Mouse (Mus musculus) heart, postnatal 4 days (tissue): Measurements from ENCODE around the gene Scgb3a1. TPM values are rescaled to one million over a fixed set of nuclear protein-coding genes. Genes with fewer than 3 reads are reported as not detected.
A peak's percentile ranks its signal among the peaks of the same experiment; 100 is the strongest.

ENCODE experiments used
- DNase-seq: peaks from one replicate; pipeline ENCODE4 v3.0.0; 2021
- total RNA-seq, 2 experiments: library from RNA; stranded (reverse); gene quantifications; 2 replicates each; pipeline ENCODE4 v1.2.3; 2021

Gene Scgb3a1
- total RNA-seq, result not detected

- no peak for DNase-seq
Observed at GRCm38 (mm10) chr11:49663310-49663709, at the start of gene Scgb3a1. Scgb3a1 (plus strand) TSS chr11:49663610.

DNA sequence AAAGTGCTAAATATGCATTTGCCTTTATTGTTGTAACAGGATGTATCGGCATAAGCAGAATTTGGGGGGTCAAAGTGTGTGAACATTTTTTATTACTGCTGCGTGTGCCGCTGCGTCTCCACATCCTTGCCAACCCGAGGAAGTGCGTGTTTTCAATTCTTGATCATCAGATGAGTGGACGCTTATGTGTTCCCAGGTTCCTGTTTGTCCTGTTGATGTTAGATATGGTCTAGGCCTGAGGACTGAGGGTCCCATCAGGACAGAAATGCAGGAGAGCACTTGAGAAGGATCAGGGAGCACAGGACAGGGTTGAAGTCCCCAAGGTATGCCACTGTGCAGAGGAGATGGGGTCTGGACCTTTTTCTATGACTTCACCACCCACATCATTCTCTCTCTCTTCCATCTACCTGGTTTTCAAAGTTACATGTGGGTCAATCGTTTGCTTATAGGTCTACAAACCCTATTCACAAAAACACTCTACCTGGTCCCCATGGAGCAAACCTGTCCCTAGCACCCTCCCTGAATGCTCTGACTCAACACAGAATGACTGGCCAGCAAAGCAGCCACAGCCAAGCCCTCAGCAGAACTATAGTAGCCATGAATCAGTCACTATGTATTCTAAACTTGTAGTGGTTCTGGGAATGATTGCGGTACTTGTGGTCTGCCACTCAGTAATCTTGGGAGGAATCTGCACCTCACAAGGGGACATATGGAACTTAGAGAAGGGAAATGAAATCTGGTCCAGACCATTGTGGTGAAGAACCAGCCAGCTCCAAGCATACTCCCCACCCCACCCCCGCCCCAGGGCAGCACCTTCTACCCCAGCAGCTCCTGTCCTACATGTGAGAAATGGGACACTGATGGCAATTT lies 47.3 kb upstream of the Scgb3a1 start:
- no peak for DNase-seq

- DNase-seq, result no peak
Observed at GRCm38 (mm10) chr11:49618476-49618875, 44.9 kb upstream of the Scgb3a1 start.

GRCm38 (mm10) chr11:49621953-49622352 lies 41.5 kb upstream of the Scgb3a1 start:
- no peak for DNase-seq

DNA sequence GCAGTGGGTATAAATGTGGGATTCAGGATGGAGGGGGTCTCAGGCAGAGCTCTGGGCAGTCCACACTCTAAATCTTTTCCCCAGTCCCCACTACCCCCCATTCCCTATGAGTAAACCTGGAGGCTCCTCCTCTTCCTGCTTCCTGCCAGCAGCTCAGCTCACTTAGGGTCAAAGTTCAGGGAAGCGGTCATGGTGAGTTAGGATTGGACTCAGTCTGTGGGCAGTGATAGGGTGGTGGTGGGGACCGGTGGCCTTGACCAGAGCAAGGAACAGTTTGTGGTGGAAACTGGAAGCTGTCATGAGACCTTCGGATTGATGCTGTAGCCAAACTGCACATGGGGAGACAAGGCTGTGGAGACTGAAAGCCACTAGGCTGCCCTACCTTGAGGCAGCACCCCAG lies 39.3 kb upstream of the Scgb3a1 start:
- no peak for DNase-seq

DNA sequence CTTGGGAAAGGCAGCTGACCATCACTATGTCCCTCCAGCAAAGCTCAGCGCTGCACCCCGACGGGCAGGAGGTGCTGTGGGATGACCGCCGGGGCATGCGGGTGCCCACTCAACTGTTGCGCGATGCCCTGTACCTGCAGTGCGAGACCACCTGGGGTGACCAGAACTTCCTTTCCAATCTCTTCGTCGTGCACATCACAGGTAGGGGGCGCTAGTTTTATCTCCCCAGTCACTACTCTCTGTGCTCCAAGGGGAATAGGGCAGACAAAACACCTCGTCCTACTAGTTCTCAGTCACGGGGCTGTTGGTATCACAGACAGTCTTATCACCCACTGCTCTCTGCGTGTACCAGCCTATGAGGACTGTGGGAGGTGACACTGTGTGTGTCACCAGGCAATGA lies 37.5 kb upstream of the Scgb3a1 start:
- no peak for DNase-seq

GRCm38 (mm10) chr11:49626748-49627147 lies 36.7 kb upstream of the Scgb3a1 start:
- no peak for DNase-seq

DNA sequence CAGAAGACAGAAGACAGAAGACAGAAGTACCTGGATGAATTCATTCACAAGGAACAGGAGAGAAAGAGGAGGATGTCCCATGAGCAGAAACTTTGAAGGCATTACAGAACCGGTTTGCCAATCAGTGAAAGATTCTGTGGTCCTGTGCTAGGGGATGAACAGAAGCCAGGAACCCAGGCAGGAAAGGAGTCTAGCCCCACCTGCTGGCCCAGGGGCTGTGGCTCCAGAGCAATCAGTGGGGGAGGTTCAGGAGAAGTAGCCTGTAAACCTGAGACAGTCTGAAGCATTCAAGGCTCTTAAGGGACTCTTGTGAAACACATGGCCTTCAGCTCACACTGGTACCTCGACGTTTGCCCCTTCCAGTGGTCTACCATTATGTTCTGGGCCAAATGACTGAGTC lies 32.3 kb upstream of the Scgb3a1 start:
- peak; percentile 62 for DNase-seq

GRCm38 (mm10) chr11:49632256-49632655 lies 31.2 kb upstream of the Scgb3a1 start:
- DNase-seq, result peak; percentile 38

DNA sequence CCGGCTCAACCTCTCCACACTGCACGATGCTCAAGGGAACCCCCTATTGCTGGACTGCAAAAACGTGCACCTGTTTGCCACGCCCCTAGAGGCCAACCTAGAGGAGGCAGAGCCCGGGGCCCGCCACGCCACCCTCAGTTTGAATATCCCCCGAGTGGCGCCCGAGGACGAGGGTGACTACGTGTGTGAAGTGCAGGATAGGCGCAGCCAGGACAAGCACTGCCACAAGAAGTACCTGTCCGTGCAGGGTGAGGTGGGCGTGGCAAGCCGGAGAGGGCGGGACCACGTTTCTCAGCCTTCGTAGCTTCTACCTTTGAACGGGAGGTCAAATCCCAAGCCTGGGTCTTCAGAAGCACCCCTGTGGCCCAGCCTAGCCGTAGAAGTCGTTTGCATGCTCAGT lies 29.3 kb upstream of the Scgb3a1 start:
- no peak for DNase-seq

GRCm38 (mm10) chr11:49635671-49636070 lies 27.7 kb upstream of the Scgb3a1 start:
- no peak for DNase-seq

GRCm38 (mm10) chr11:49636449-49636848 lies 27.0 kb upstream of the Scgb3a1 start:
- DNase-seq, result peak; percentile 35

GRCm38 (mm10) chr11:49645677-49646076 lies 17.7 kb upstream of the Scgb3a1 start:
- DNase-seq, result no peak

- DNase-seq, result peak; percentile 34
Observed at GRCm38 (mm10) chr11:49650113-49650993, 13.1 kb upstream of the Scgb3a1 start.

DNA sequence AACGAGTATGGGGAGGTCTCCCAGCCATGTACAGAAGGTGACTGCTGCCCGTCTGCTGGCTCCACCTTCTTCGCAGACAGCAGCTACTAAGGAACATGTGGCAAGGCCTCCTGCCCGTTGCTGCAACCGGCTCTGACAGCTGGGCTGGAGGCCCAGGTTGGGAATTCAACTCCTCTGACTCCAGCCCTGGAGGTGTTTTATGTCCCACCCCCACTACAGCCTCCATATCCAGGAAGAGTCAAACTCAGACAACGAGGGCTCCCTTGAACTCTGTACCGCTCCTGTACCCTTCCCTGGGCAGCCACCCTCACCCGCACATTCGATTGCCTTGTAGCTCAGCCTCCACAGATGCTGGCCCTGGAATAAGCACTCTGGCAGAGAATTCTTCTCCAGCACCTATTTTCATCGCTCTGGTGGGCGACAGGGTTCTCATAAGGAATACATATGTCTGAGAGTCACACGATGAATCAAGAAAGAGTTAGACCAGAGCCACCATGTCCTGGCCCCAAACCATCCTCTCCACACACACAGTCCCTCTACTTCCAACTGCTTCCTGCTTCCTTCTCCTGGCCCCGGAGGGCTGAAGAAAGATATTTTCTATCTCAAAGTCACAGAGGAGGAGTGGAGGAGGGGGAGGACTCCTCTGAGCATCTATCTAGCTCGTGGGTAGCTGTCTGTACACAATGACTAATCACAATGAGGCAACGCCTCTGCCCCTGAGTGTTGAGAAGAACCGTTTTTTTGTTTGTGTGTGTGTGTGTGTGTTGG lies 12.2 kb upstream of the Scgb3a1 start:
- no peak for DNase-seq

DNA sequence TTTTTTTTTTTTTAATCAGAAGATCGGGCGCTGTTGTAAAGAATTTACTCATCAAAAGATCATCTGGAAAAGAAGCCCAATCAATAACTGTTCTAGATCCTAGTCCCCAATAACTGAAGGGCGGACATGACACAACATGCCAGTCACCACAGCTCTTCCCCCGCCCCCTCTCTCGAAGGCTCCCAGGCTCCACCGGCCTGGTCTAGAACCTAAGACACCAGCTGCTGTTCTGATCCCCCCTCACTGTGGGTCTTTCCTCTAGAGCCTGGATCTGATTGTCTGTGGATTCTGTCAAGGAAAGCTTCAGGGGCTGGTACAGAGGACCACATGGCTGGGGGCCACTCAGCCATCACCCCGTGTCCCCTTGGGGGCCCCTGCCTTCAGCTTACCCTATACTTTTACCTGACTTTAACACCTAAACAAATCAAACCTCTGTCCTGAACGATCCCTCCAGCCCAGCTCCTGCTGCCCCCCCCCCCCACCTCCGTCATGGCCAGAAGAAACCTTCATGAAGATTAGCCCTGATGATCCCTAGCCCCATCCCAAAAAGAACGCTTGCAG lies 11.6 kb upstream of the Scgb3a1 start:
- no peak for DNase-seq

DNA sequence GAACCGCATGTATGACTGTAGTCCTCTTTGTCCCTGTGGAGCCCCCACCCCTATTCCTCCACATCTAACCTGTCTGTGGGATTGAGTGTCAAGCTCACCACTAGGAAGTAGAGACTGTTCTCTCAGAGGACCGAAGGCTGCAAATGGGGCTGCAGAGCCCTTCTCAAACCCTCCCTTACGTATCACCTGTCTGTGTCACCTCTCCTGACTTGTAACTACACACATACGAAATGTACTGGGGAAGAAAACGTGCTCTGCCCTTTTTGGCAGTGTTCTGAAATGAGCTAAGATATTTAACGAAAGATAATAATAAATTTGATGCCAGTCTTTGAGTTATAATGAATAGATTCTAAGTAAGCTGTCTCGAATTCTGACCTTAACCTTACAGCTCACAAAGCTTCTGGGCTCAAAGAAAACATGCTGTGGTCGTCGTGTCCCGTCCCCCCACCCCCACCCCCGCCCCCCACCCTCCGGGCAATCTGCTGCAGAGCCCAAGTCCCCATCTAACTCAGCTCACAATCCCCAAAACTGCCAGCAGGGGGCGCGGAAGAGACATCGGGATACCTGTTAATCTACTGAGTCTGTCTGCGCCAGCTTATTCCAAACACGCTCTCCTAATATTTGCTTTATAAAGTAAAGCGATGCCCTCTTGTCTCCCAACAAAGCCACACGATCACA lies 10.9 kb upstream of the Scgb3a1 start:
- DNase-seq, result peak; percentile 93

GRCm38 (mm10) chr11:49653079-49653408 lies 10.4 kb upstream of the Scgb3a1 start:
- peak; percentile 45 for DNase-seq

GRCm38 (mm10) chr11:49654651-49655050 lies 8.8 kb upstream of the Scgb3a1 start:
- DNase-seq, result no peak

DNA sequence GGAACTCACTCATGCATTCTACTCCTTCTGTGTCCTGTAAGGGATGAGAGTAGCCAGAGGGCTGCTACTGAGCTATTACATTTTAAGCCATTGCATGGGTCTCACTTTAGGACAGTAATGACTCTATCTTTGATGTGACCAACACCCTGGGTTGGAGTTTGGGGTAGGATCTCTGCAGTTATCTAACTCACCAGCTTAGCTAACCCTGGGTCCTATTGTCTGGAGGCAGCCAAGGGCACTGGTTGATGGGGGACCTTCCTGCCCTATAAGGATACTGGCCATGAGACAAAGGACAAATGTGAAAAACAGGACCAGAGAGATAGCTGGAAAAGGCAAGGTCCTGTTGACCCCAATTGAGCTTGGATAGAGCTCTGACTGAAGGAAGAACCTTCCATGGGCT lies 7.9 kb upstream of the Scgb3a1 start:
- DNase-seq, result no peak

DNA sequence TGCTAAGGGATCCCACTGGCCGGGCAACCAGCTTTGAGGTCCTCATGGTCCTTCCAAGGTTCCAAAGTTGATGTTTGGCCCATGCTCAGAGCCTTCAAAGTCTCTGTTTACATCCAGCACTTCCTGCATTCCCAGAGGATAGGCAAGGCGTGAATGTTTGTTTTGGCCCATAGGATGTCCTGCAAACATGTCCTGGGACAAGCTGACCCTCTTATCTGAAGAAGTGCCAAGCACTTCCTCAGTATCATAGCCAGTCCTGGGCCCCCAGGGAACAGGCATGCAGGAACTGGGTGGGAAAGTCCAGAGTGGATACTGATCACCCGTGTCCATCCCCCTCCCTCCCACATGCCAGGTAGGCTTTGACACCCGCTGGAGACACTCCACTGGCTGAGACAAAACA lies 5.3 kb upstream of the Scgb3a1 start:
- DNase-seq, result no peak
